Mouse (Mus musculus): ENCODE measurements at regions not wholly inside any gene's neighbourhood (a gene's known extent, or its start where the extent isn't known, plus 50 kb on each side); places are given as distances from the start of the nearest gene placed in this dataset.

- H3K27ac ChIP-seq (ENCODE audit: low read depth, low read length): no peak overlapping the region
- no peaks in the 10 kb centered on the region for H3K36me3 ChIP-seq (ENCODE audit: control insufficient read depth, insufficient read depth, low read length)
- H3K4me3 ChIP-seq (ENCODE audit: low read length): no peak overlapping the region
- H3K27me3 ChIP-seq (replicated peaks; ENCODE audit: control insufficient read depth, insufficient read depth, low read length): no peaks in the 10 kb centered on the region
- no peak overlapping the region for H3K4me2 ChIP-seq (ENCODE audit: low read length)
- no peaks in the 10 kb centered on the region for H3K9me3 ChIP-seq (ENCODE audit: control insufficient read depth, low read length)
- no peak overlapping the region for H3K9ac ChIP-seq (ENCODE audit: low read depth, low read length)
- H3K4me1 ChIP-seq (ENCODE audit: control insufficient read depth, insufficient read depth, low read depth, low read length): no peaks in the 10 kb centered on the region
- ATAC-seq: no peak
- whole genome bisulfite sequencing: 74% methylated on average over 5 of the region's 5 CpGs
Measured at GRCm38 (mm10) chr16:76149581-76149980, 127.5 kb upstream of the Samsn1 start.

DNA sequence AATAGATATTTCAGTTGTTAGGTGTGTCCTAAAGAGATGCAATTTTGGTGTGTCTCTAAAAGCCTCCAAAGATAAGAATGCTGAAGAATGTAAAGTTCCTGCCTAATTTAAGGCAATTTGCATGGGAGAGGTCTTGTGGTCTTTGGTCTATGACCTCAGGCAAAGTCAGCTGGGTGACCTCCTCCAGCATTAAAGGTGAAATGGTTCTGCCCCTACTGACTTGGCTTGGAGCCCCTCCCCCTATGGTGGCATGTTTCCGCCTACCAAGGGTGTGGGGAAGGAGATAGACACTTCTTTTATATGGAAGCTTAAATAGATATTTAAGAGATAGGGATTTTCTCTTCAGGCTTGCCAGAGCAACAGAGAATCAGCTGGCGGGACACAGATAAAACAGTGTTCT, 111.8 kb upstream of the Samsn1 start:
- Histone ChIP-seq H3K9me3 (ENCODE audit: control insufficient read depth, low read length) (no peaks in the 10 kb centered on the region), H3K36me3 (ENCODE audit: control insufficient read depth, insufficient read depth, low read length) (no peaks in the 10 kb centered on the region), H3K4me1 (ENCODE audit: control insufficient read depth, insufficient read depth, low read depth, low read length) (no peaks in the 10 kb centered on the region), H3K4me2 (ENCODE audit: low read length) (no peak overlapping the region), H3K9ac (ENCODE audit: low read depth, low read length) (no peak overlapping the region), H3K27me3 (replicated peaks; ENCODE audit: control insufficient read depth, insufficient read depth, low read length) (no peaks in the 10 kb centered on the region), H3K4me3 (ENCODE audit: low read length) (no peak overlapping the region), H3K27ac (ENCODE audit: low read depth, low read length) (no peak overlapping the region)
- WGBS: 92% methylated on average over 2 of the region's 2 CpGs
- no peak for ATAC-seq

DNA sequence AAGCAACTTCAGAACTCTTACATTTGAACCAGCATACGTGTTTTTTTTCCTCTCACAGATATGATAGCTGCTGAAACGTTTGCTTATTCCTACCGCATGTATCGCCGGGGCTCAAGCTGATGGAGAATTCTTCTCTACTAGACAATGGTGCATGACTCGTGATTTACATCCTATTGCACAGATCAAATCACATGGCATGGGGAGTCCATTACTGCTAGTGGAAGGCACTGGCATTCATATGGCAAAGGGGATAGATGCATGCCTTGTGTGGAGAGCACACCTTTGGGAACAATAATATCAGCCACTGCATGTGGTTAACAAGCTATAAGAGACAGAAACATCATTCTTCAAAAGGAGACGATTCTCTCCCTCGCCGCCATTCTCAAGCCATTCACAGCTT, 108.4 kb upstream of the Samsn1 start:
- 74% methylated on average over 9 of the region's 9 CpGs for WGBS
- no peaks in the 10 kb centered on the region for H3K36me3 ChIP-seq (ENCODE audit: control insufficient read depth, insufficient read depth, low read length)
- no peak overlapping the region for H3K27ac ChIP-seq (ENCODE audit: low read depth, low read length)
- H3K9me3 ChIP-seq (ENCODE audit: control insufficient read depth, low read length): no peaks in the 10 kb centered on the region
- no peaks in the 10 kb centered on the region for H3K4me1 ChIP-seq (ENCODE audit: control insufficient read depth, insufficient read depth, low read depth, low read length)
- no peaks in the 10 kb centered on the region for H3K27me3 ChIP-seq (replicated peaks; ENCODE audit: control insufficient read depth, insufficient read depth, low read length)
- H3K9ac ChIP-seq (ENCODE audit: low read depth, low read length): no peak overlapping the region
- ATAC-seq: 0 out of 2 replicates have a peak, but pooled peaks have one; percentile 45
- H3K4me2 ChIP-seq (ENCODE audit: low read length): no peak overlapping the region
- H3K4me3 ChIP-seq (ENCODE audit: low read length): no peak overlapping the region

DNA sequence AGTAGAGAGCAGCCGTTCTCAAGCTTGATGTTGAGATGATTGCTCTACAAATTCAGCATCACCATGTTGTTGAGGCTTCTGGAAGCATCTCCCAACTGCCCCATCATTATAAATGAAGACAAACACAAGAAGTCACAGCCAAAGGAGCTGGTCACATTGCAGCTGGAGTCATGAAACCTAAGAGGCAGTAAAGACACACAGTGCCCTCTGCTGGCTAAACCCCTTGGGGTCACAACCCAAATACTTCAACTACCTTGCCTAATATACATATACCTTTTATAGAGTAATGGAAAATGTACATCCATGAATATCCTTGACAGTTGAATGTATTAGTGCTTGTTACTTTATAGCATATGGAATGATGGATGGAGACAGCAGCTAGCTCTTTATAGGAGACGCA, 107.9 kb upstream of the Samsn1 start:
- Histone ChIP-seq H3K4me1 (ENCODE audit: control insufficient read depth, insufficient read depth, low read depth, low read length) (no peaks in the 10 kb centered on the region), H3K4me3 (ENCODE audit: low read length) (no peak overlapping the region), H3K27me3 (replicated peaks; ENCODE audit: control insufficient read depth, insufficient read depth, low read length) (no peaks in the 10 kb centered on the region), H3K4me2 (ENCODE audit: low read length) (no peak overlapping the region), H3K9me3 (ENCODE audit: control insufficient read depth, low read length) (no peaks in the 10 kb centered on the region), H3K9ac (ENCODE audit: low read depth, low read length) (no peak overlapping the region), H3K27ac (ENCODE audit: low read depth, low read length) (no peak overlapping the region), H3K36me3 (ENCODE audit: control insufficient read depth, insufficient read depth, low read length) (no peaks in the 10 kb centered on the region)
- ATAC-seq: no peak
- WGBS: 92% methylated on average over 2 of the region's 2 CpGs

- H3K9ac ChIP-seq (ENCODE audit: low read depth, low read length): no peak overlapping the region
- H3K27ac ChIP-seq (ENCODE audit: low read depth, low read length): no peak overlapping the region
- no peaks in the 10 kb centered on the region for H3K27me3 ChIP-seq (replicated peaks; ENCODE audit: control insufficient read depth, insufficient read depth, low read length)
Measured at GRCm38 (mm10) chr16:76123021-76123384, 100.9 kb upstream of the Samsn1 start.

DNA sequence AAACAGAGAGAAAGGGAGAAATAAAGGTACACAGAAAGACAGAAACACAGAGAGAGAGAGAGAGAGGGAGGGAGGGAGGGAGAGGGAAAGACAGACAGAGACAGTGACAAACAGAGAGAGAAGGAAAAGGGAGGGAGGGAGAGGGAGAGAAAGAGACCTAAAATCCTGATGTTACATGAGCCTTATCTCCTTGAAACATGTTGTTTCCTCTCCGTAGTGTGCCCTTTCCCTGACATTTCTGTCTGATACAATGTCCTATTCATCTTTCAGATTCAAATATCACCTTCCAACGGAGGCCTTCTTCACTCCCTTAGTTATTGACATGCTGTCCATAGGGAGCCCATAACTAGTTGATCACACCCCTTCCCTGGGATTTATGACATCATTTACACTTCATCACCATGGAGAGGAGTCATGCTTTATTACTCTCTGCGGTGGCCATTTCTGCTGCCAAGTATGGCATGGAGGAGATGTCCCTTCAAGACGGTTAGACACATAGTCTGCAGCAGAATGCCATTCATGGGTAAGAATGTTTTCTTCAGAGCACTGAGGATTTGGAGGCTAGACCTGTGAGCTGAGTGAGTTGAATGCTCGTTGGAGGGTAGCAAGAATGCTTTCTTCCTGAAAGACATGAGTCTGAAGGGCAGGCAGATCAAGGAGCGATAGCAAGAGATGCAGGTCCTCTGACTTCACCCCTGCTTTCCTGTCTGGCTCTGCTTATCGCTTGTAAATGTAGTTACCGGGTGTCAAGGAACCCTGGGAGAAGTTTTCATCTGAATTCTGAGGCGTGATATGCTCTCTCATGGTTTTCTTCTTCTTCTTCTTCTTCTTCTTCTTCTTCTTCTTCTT, 100.3 kb upstream of the Samsn1 start:
- Histone ChIP-seq H3K9me3 (ENCODE audit: control insufficient read depth, low read length) (no peaks in the 10 kb centered on the region), H3K9ac (ENCODE audit: low read depth, low read length) (no peak overlapping the region), H3K4me2 (ENCODE audit: low read length) (no peak overlapping the region), H3K27ac (ENCODE audit: low read depth, low read length) (no peak overlapping the region), H3K4me1 (ENCODE audit: control insufficient read depth, insufficient read depth, low read depth, low read length) (no peaks in the 10 kb centered on the region), H3K4me3 (ENCODE audit: low read length) (no peak overlapping the region), H3K27me3 (replicated peaks; ENCODE audit: control insufficient read depth, insufficient read depth, low read length) (no peaks in the 10 kb centered on the region), H3K36me3 (ENCODE audit: control insufficient read depth, insufficient read depth, low read length) (no peaks in the 10 kb centered on the region)
- WGBS: 70% methylated on average over 9 of the region's 9 CpGs
- no peak for ATAC-seq

More at GRCm38 (mm10) chr16:76123021-76123384, 100.9 kb upstream of the Samsn1 start:
- H3K4me1 ChIP-seq (ENCODE audit: control insufficient read depth, insufficient read depth, low read depth, low read length): no peaks in the 10 kb centered on the region
- ATAC-seq: 0 out of 2 replicates have a peak, but pooled peaks have one; percentile 40
- 40% methylated on average over 5 of the region's 5 CpGs for WGBS
- no peak overlapping the region for H3K4me3 ChIP-seq (ENCODE audit: low read length)
- H3K9me3 ChIP-seq (ENCODE audit: control insufficient read depth, low read length): no peaks in the 10 kb centered on the region
- H3K36me3 ChIP-seq (ENCODE audit: control insufficient read depth, insufficient read depth, low read length): no peaks in the 10 kb centered on the region
- no peak overlapping the region for H3K4me2 ChIP-seq (ENCODE audit: low read length)

- no peak for ATAC-seq
- H3K9me3 ChIP-seq (ENCODE audit: control insufficient read depth, low read length): no peaks in the 10 kb centered on the region
- no peaks in the 10 kb centered on the region for H3K4me1 ChIP-seq (ENCODE audit: control insufficient read depth, insufficient read depth, low read depth, low read length)
- H3K27me3 ChIP-seq (replicated peaks; ENCODE audit: control insufficient read depth, insufficient read depth, low read length): no peaks in the 10 kb centered on the region
- WGBS: 93% methylated on average over 2 of the region's 2 CpGs
- H3K4me2 ChIP-seq (ENCODE audit: low read length): no peak overlapping the region
- no peaks in the 10 kb centered on the region for H3K36me3 ChIP-seq (ENCODE audit: control insufficient read depth, insufficient read depth, low read length)
- H3K27ac ChIP-seq (ENCODE audit: low read depth, low read length): no peak overlapping the region
- H3K4me3 ChIP-seq (ENCODE audit: low read length): no peak overlapping the region
- H3K9ac ChIP-seq (ENCODE audit: low read depth, low read length): no peak overlapping the region
Measured at GRCm38 (mm10) chr16:76120712-76121111, 98.6 kb upstream of the Samsn1 start.

- Histone ChIP-seq H3K27ac (ENCODE audit: low read depth, low read length) (no peak overlapping the region), H3K36me3 (ENCODE audit: control insufficient read depth, insufficient read depth, low read length) (no peaks in the 10 kb centered on the region), H3K9me3 (ENCODE audit: control insufficient read depth, low read length) (no peaks in the 10 kb centered on the region), H3K4me1 (ENCODE audit: control insufficient read depth, insufficient read depth, low read depth, low read length) (no peaks in the 10 kb centered on the region), H3K4me3 (ENCODE audit: low read length) (no peak overlapping the region), H3K27me3 (replicated peaks; ENCODE audit: control insufficient read depth, insufficient read depth, low read length) (no peaks in the 10 kb centered on the region), H3K4me2 (ENCODE audit: low read length) (no peak overlapping the region), H3K9ac (ENCODE audit: low read depth, low read length) (no peak overlapping the region)
- 92% methylated on average over 3 of the region's 3 CpGs for WGBS
- no peak for ATAC-seq
Measured at GRCm38 (mm10) chr16:76110383-76110782, 88.3 kb upstream of the Samsn1 start.

GRCm38 (mm10) chr16:76108464-76108863, 86.4 kb upstream of the Samsn1 start:
- 90% methylated on average over 2 of the region's 2 CpGs for WGBS
- H3K27me3 ChIP-seq (replicated peaks; ENCODE audit: control insufficient read depth, insufficient read depth, low read length): no peaks in the 10 kb centered on the region
- ATAC-seq: no peak
- no peak overlapping the region for H3K27ac ChIP-seq (ENCODE audit: low read depth, low read length)
- H3K9ac ChIP-seq (ENCODE audit: low read depth, low read length): no peak overlapping the region
- no peaks in the 10 kb centered on the region for H3K36me3 ChIP-seq (ENCODE audit: control insufficient read depth, insufficient read depth, low read length)
- H3K4me1 ChIP-seq (ENCODE audit: control insufficient read depth, insufficient read depth, low read depth, low read length): no peaks in the 10 kb centered on the region
- no peak overlapping the region for H3K4me2 ChIP-seq (ENCODE audit: low read length)
- no peaks in the 10 kb centered on the region for H3K9me3 ChIP-seq (ENCODE audit: control insufficient read depth, low read length)
- H3K4me3 ChIP-seq (ENCODE audit: low read length): no peak overlapping the region

Measured in hindbrain, embryonic 16.5 days (tissue).